Mouse (Mus musculus): ENCODE results near the gene Egfem1.

DNA sequence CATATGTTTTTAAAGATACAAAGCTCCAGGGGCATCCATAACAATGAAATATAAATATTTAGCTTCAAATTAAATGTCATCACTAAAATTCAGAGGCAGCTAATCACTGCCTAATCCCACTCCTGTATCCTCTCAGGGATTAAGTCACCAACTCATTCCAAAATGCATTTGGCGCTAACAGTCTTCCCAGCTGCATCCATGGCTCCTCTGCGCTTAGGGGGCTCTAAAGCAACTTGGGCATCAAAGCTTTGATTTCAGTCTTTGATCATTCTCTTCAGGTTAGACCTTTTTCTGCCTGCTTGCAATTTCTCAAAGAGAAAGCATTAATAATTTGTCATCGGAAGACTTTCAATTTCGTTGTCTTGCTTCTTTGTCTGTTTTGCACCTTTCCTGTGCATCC, 87.2 kb downstream of the Egfem1 start:
- no peak for TF ChIP-seq EP300 (IDR thresholded peaks at IDR 0.05; ENCODE audit: low read depth)
- no peak for TF ChIP-seq CTCF (IDR thresholded peaks at IDR 0.05; ENCODE audit: low read depth)
